Mouse (Mus musculus) megakaryocyte, embryonic 14.5 days (primary cell): ENCODE measurements around the gene A630076J17Rik. TPM values are rescaled to one million over a fixed set of nuclear protein-coding genes. Genes with fewer than 3 reads are reported as not detected.
A peak's percentile ranks its signal among the peaks of the same experiment; 100 is the strongest.

Experiments
- H3K27me3 ChIP-seq: replicated peaks from 2 replicates; pipeline ENCODE3; 2012; ENCODE audit warnings: inconsistent platforms
- H3K36me3 ChIP-seq: replicated peaks from 2 replicates; pipeline ENCODE3; 2012; ENCODE audit warnings: low read length, inconsistent platforms, mixed read lengths
- H3K4me1 ChIP-seq: 2 replicates; pipeline ENCODE4 v1.6.1; 2012; ENCODE audit warnings: inconsistent platforms
- H3K4me3 ChIP-seq: replicated peaks from 2 replicates; pipeline ENCODE3; 2012; ENCODE audit warnings: moderate library complexity, mild to moderate bottlenecking, inconsistent platforms
- H3K9me3 ChIP-seq: 2 replicates; pipeline ENCODE4 v1.6.1; 2012; ENCODE audit warnings: inconsistent platforms
- FLI1 ChIP-seq: IDR thresholded peaks from 2 replicates; pipeline ENCODE4 v1.6.1; 2012; ENCODE audit warnings: low read length, inconsistent platforms, mixed read lengths
- GATA1 ChIP-seq: IDR thresholded peaks from 3 replicates; pipeline ENCODE4 v1.6.1; 2012; ENCODE audit warnings: mixed read lengths, low read length, inconsistent platforms, borderline replicate concordance
- polyA plus RNA-seq: library from polyadenylated mRNA; stranded (reverse); fragments of >175 nt; gene quantifications from 2 replicates; pipeline ENCODE4 v1.2.3, GENCODE M21; 2012; ENCODE audit warnings: low replicate concordance; ENCODE audit not compliant: insufficient read depth

The A630076J17Rik gene
- polyA plus RNA-seq, 1 experiment, result not detected

DNA sequence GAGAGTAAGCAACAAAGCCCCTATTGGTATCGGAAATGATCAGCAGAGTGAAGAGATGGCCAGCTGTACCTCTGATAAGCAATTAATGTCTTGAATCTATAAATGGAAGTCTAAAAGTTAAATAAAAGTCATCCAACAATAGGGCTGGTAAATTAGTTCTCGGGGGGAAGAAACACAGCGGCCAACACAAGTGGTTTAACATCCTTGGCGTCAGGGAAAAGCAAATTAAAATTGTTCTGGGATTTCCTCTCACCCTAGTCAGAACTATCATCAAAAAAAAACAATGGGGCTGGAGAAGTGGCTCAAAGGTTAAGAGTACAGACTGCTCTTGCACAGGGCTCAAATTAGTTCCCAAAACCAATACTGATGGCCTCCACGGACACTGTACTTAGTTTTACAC, 4.6 kb upstream of the A630076J17Rik start:
- Histone ChIP-seq H3K9me3 (peaks cover 11% of the 10 kb centered on the region), H3K27me3 (peaks cover 22% of the 10 kb centered on the region), H3K36me3 (no peaks in the 10 kb centered on the region), H3K4me3 (no peak overlapping the region), H3K4me1 (no peaks in the 10 kb centered on the region)
- TF ChIP-seq FLI1, result no peak
- no peak for TF ChIP-seq GATA1

DNA sequence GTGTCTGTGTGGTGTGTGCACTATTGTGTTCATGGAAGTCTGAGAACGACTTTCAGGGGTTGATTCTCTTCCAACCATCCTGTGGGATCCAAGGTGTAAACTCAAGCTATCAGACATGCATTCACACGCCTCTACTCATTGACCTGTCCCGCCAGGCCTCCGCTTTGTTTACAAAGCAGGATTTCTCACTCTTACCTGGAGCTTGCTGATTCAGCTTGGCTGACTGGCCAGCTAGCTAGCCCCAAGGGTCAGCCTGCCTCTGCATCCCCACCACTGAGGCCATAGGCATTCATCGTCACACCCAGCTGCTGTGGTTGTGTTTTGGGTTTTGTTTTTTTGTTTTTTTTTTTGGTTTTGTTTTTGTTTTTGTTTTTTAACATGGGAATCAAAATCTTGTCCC, 1.2 kb upstream of the A630076J17Rik start:
- TF ChIP-seq FLI1 (no peak), GATA1 (no peak)
- Histone ChIP-seq H3K27me3 (peaks cover 22% of the 10 kb centered on the region), H3K4me3 (no peak overlapping the region), H3K36me3 (no peaks in the 10 kb centered on the region), H3K9me3 (peaks cover 8% of the 10 kb centered on the region), H3K4me1 (peaks cover 19% of the 10 kb centered on the region)

DNA sequence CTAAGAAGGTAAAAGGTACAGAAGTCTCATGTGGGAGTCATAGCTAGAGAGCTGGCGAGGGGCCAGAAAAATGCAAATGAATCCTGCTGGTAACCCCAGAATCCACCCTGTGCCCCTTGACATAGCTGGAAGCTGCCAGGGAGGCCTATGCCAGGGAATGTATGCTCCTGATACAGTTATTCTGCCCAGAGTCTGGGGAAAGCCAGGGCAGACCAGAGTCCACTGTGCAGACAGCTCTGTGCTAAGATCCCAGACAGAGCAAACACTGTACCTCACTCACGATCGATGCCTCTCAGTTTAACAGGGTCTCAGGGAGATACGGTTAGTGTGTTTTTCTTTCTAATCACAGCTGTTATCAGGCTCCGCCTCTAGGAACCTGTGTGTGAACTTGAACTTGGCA, 592 bp upstream of the A630076J17Rik start:
- peaks cover 2% of the 10 kb centered on the region for H3K9me3 ChIP-seq
- H3K27me3 ChIP-seq, result peaks cover 21% of the 10 kb centered on the region
- H3K36me3 ChIP-seq, result no peaks in the 10 kb centered on the region
- H3K4me3 ChIP-seq, result no peak overlapping the region
- no peak for TF ChIP-seq GATA1
- TF ChIP-seq FLI1, result no peak
- H3K4me1 ChIP-seq, result peaks cover 19% of the 10 kb centered on the region

DNA sequence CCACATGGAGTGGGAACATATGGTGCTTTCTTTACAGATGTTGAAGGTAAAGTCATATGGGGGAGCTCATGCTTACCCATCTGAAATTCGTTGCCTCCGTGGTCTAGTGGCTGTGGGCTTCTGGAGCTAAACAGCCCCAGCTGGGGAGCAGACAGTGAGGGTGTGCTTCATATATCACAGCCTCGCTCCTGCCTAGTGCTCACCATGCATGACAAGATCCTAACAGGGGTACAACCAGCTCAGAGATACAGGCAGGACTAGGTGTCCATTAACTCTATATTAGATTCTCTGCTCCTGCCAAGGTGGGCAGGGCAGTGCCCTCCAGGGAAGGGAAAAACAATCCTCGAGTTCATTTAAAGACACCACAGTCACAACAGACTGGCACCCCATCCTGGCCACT, 788 bp downstream of the A630076J17Rik start:
- peaks cover 27% of the 10 kb centered on the region for H3K27me3 ChIP-seq
- TF ChIP-seq FLI1 (no peak), GATA1 (no peak)

DNA sequence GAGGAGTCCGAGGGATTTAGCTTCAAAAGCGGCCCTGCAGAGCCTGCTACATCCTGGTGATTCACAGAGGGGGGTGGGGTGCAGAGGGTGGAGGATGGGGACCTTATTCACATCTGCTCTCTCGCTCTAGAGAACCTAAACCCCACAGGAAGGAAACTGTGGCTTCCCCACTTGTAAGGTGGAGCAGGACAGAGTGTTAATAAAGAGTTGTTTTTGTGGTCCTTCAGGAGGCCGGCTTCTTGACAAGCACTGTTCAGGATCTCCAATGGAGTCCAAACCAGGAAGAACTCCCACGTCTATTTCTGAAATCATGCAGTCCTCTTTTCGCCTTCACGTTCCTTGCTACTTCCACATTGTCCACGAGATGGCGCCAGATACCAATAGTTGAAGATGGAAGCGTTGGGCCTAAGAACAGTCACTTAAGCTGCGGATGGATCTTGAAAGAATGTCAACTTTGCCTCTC, 3.0 kb downstream of the A630076J17Rik start:
- H3K9me3 ChIP-seq, result no peaks in the 10 kb centered on the region
- peak overlapping the region; percentile 82 for H3K4me3 ChIP-seq
- H3K36me3 ChIP-seq, result no peaks in the 10 kb centered on the region
- H3K4me1 ChIP-seq, result peaks cover 23% of the 10 kb centered on the region
- peaks cover 35% of the 10 kb centered on the region for H3K27me3 ChIP-seq
- no peak for TF ChIP-seq GATA1
- TF ChIP-seq FLI1, result no peak

More for the DNA sequence above, 788 bp downstream of the A630076J17Rik start:
- no peaks in the 10 kb centered on the region for H3K9me3 ChIP-seq
- H3K36me3 ChIP-seq, result no peaks in the 10 kb centered on the region
- peaks cover 19% of the 10 kb centered on the region for H3K4me1 ChIP-seq
- H3K4me3 ChIP-seq, result no peak overlapping the region

DNA sequence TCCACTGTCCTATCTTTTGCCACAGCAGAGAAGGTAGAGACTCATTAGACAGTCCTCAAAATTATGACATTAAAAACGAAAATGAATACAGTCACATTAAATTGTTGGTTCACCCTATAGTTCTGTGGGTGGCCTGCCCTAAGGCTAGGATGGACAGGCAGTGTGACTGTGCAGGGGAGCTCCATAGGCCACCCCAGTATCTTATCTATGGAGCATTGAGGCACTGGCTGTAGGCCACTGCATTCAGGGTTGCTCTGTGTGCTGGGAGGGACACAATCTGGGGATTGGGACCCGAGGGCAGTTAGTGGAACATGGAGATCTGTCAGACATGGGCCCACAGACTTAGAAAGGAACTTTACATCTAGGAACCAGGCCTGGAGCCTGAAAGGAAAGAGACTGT, 3.5 kb downstream of the A630076J17Rik start:
- Histone ChIP-seq H3K9me3 (no peaks in the 10 kb centered on the region), H3K4me1 (peaks cover 23% of the 10 kb centered on the region), H3K4me3 (no peak overlapping the region), H3K36me3 (no peaks in the 10 kb centered on the region), H3K27me3 (peaks cover 35% of the 10 kb centered on the region)
- TF ChIP-seq GATA1 (no peak), FLI1 (no peak)

DNA sequence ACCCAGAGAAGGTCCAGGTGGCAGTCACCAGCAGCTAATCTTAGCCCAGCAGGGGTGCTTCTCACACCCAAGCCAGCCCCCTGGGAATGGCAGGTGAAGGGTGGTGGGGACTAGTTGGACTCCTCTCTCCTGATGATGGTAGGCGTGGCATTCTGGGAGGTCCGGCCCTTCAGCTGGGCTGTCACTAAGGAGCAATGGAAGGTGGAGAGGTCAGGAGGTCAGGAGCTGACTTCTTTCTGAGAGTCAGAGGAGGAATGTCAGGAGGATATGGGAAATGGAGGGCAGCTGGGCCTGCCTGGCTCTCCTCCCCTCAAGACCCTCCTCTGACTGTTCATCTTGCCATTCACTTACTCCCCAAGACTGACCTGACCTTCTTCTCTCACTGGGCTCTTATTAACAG, 7.6 kb downstream of the A630076J17Rik start:
- H3K4me3 ChIP-seq, result no peak overlapping the region
- H3K36me3 ChIP-seq, result no peaks in the 10 kb centered on the region
- TF ChIP-seq GATA1 (no peak), FLI1 (no peak)
- peaks cover 12% of the 10 kb centered on the region for H3K4me1 ChIP-seq
- H3K9me3 ChIP-seq, result no peaks in the 10 kb centered on the region
- peaks cover 42% of the 10 kb centered on the region for H3K27me3 ChIP-seq

DNA sequence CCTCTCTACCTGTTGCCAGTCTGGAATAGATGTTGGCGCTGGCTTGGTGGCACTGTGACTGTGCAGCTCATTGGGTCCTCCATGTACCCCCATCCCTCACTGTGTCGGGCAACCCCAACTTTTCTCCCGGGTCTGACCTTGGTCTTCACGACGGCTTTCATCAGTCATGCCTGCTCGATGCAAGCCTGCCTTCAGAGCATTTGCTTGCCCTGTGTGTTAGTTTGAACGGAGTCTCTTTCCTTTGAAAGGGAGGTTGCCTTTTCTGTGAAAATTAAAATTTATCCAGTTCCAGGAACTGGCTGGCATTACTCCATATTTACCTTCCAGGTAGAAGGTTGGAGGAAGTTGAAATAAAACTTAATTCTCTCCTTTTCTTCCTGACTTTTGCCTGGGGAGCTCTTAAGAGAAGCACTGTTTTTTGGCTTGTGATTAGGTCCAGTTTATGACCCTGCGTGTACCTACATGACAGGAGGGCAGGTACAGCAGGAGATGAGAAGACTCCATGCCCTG, 8.1 kb downstream of the A630076J17Rik start:
- Histone ChIP-seq H3K27me3 (peaks cover 44% of the 10 kb centered on the region), H3K36me3 (no peaks in the 10 kb centered on the region), H3K4me1 (peaks cover 7% of the 10 kb centered on the region), H3K9me3 (no peaks in the 10 kb centered on the region), H3K4me3 (no peak overlapping the region)
- TF ChIP-seq GATA1, result no peak

DNA sequence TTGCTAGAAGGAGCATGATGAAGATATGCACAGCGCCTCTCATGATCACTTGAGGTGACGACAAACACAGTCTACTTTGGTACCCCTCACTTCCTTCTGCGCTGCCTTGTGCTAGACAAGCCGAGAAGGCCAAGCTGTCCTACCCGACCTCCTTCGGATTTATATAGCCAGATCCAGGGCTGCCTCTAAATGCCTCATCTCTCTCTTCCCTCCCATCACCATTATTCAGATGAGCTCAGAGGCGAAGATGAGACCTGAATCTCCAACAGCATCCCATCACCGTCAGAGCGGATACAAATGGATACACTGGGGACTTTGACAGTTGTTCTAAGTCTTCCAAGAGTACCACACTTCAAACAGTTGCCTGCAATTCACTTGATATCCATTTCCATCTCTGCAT, 9.2 kb downstream of the A630076J17Rik start, which contains the start of gene Prok1:
Gene Prok1 (minus strand): TSS at position 101 of the 400 bp plus-strand sequence.
- TF ChIP-seq FLI1 (no peak), GATA1 (no peak)
- no peak within 1 kb of the TSS for H3K4me3 ChIP-seq
- H3K36me3 ChIP-seq, result no peaks in the 10 kb centered on the region
- H3K9me3 ChIP-seq, result no peaks in the 10 kb centered on the region
- H3K27me3 ChIP-seq, result peaks cover 52% of the 10 kb centered on the region
- H3K4me1 ChIP-seq, result peaks cover 4% of the 10 kb centered on the region; the same call in 1 of the 2 replicates

DNA sequence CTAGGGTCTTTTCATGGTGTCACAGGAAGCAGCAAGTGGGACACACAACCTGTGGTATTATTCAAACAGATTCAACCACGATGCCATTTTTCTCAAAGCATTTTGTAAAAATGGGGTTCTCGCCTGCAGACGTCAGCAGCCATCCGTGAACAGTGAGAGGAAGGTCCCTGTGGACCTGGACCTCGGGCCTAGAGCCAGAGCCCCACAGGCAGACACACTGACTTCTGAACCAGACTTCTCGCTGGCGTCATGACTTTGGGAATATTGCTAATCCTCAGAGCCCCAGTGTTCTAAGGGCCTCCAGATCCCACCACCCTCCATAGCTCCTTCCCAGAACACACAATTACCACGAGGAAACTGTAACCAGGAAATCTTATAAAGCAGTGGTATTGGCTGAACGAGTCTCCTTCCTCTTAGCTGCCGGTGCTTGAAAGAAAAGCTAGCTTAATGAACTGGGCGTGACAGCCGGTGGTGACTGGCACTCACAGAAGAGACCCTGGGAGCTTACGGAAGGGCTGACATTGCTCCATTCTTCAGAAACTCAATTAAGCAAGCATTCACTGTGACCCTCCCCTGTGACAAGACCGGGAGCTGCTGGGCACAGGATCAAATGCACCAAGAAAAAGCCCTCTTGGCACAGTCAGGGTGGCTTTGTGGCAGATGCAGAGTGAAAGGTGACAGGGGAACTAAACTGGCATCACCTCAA, 11.1 kb downstream of the A630076J17Rik start:
- Histone ChIP-seq H3K4me3 (no peak overlapping the region), H3K36me3 (no peaks in the 10 kb centered on the region), H3K27me3 (peaks cover 56% of the 10 kb centered on the region), H3K9me3 (no peaks in the 10 kb centered on the region), H3K4me1 (peaks cover 4% of the 10 kb centered on the region; the same call in 1 of the 2 replicates)
- no peak for TF ChIP-seq GATA1
- TF ChIP-seq FLI1, result no peak

DNA sequence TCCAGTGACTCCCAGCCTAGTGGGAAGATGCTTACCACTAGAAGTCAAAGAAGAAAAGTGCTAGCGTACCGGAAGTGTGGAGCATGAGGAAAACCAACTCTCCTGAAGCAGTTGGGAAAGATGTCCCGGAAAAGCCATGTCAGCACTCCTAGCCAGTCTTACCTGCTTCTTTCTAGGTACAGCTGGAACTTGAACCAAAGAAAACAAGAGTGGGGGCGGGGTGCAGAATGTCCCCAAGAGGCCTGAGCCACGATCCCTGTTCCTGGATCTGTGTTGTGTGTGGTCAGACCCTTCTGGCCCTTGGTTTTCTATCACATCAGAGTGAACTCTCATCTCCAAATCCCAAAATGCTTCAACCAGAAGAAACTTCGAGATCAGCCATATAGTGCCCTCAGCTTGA, 16.5 kb downstream of the A630076J17Rik start:
- TF ChIP-seq GATA1 (no peak), FLI1 (no peak)
- H3K9me3 ChIP-seq, result no peaks in the 10 kb centered on the region

More for the DNA sequence above, 16.5 kb downstream of the A630076J17Rik start:
- Histone ChIP-seq H3K4me3 (no peak overlapping the region), H3K36me3 (no peaks in the 10 kb centered on the region), H3K27me3 (peaks cover 42% of the 10 kb centered on the region), H3K4me1 (peaks cover 10% of the 10 kb centered on the region)
